Mouse (Mus musculus): ENCODE data around the gene Atg9a. TPM values are rescaled to one million over a fixed set of nuclear protein-coding genes. Genes with fewer than 3 reads are reported as not detected.
"Not testable (repeated sequence)": the region's sequence is repeated elsewhere in the genome, so short reads cannot be mapped to it uniquely, and the experiment has no call there.

Atg9a gene
- total RNA-seq (2014; fragmentation: Nextera tagmentation) (25.4 and 25.5 TPM in 2 replicates), total RNA-seq (2017) (4.8 and 8.0 TPM in 2 replicates)

- peak; percentile 98 for ATAC-seq (replicated peaks; ENCODE audit: low FRiP score, low TSS enrichment, poor library complexity, severe bottlenecking)
These were observed at the start of gene Atg9a, which contains the start of gene Ankzf1 for GRCm38 (mm10) chr1:75191622-75192402. Gene Atg9a (minus strand): TSS chr1:75192196. Gene Ankzf1 (plus strand): TSS chr1:75192151.

- no peak for ATAC-seq (replicated peaks; ENCODE audit: low FRiP score, low TSS enrichment, poor library complexity, severe bottlenecking)
These were observed 47.6 kb upstream of the Atg9a start for GRCm38 (mm10) chr1:75239591-75239990.

GRCm38 (mm10) chr1:75236117-75237050 lies 44.4 kb upstream of the Atg9a start, which contains the start of gene Dnajb2:
Gene Dnajb2 (plus strand): TSS chr1:75236406.
- ATAC-seq (replicated peaks; ENCODE audit: low FRiP score, low TSS enrichment, poor library complexity, severe bottlenecking) = peak; percentile 87

DNA sequence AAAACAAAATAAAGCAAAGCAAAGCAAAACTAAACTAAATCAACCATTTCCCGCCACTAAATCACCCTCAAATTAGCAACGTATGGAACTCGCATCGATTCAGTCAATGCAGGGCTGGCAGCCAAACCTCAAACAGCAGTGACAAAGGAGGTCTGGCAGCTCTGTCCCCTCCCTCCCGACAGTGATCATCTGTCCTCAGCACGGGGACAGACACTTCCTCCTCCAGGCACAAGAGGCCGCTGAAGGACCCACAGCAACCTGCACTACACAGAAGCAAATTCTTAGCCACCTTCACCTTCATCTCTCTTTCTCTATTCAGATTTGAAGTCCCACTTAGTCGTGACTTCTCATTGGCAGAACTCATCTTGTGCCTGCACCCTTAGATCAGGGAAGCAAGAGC lies 42.6 kb upstream of the Atg9a start:
- ATAC-seq (replicated peaks; ENCODE audit: low FRiP score, low TSS enrichment, poor library complexity, severe bottlenecking) = peak; percentile 82

DNA sequence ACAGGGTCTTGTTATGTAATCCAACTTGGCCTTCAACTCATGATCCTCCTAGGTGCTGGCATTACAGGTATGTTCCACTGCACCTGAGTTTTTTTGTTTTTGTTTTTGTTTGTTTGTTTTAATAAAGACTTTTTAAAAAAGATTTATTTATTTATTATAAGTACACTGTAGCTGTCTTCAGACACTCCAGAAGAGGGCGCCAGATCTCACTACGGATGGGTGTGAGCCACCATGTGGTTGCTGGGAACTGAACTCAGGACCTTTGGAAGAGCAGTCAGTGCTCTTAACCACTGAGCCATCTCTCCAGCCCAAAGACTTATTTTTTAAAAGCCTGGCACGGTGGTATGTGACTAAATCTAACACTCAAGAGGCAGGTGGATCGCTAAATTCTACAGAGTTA lies 40.5 kb upstream of the Atg9a start:
- not testable (repeated sequence) for ATAC-seq (replicated peaks; ENCODE audit: low FRiP score, low TSS enrichment, poor library complexity, severe bottlenecking)

DNA sequence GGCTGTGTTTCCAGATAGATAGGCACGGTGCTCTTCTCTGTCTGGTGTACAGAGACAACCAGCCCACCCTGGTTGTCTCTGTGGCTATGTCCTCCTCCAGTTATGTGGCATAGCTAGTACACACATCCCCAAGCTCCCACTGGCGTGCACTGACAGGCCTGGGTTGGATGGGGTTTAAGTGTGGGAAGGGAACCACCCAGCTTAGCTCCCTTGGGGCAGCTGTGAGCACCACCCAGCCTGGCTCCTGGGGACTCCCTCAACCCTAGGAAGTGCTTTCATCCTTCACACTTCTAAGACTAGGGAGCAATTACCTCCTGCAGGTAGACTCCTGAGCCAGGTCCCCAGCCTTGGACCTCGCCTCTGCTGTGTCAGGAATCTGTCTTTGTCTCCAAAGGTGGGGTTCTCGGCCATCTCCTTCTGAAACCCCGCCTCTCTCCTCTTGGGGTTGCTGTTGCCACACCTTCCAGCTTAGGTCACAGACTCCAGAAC lies 39.7 kb upstream of the Atg9a start, which contains the start of gene A630095N17Rik:
A630095N17Rik (minus strand) TSS at position 439 of the 489 bp plus-strand sequence.
- ATAC-seq (replicated peaks; ENCODE audit: low FRiP score, low TSS enrichment, poor library complexity, severe bottlenecking) = no peak

DNA sequence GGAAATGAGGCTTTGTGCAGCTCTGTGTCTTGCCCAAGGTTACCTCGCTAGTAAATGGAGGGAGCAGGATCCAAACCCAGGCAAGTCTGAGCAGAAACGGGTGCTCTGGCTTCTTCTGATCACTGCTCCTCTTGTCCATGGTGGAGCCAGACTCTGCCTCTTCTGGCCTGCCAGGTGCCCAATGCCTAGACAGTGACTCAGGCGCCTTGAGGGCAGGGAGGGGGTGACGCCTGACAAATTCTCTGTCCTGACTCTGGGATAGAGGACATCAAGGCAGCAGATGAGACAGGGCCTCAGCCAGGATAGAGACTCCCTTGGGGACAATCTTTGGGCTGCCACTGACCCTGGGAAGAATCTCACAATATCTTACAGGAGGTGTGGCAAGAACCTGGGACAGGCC lies 39.2 kb upstream of the Atg9a start:
- no peak for ATAC-seq (replicated peaks; ENCODE audit: low FRiP score, low TSS enrichment, poor library complexity, severe bottlenecking)

- ATAC-seq (replicated peaks; ENCODE audit: low FRiP score, low TSS enrichment, poor library complexity, severe bottlenecking) = no peak
These were observed 38.5 kb upstream of the Atg9a start for GRCm38 (mm10) chr1:75230335-75230994.

DNA sequence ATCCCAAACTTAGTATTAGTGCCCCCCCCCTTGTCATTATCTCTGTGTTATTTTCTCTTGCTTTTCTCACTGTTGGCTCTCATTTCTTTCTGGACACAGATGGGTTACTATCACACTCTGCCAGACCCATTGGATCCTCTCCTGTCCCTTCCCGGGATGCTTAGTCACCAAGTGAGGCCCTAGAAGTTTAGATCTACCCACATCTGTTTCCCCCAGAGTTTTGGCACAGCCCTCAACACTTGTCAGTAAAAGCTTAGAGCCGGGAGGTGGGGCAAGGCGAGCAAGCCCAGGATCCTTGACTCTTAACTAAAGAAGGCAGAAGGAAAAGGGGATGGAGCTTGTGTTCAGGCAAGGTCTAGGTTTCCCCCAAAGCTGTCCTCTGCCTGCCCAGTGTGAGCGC lies 37.2 kb upstream of the Atg9a start:
- ATAC-seq (replicated peaks; ENCODE audit: low FRiP score, low TSS enrichment, poor library complexity, severe bottlenecking) = peak; percentile 88

- no peak for ATAC-seq (replicated peaks; ENCODE audit: low FRiP score, low TSS enrichment, poor library complexity, severe bottlenecking)
These were observed 35.7 kb upstream of the Atg9a start for GRCm38 (mm10) chr1:75227653-75228052.

GRCm38 (mm10) chr1:75226138-75226537 lies 34.1 kb upstream of the Atg9a start:
- ATAC-seq (replicated peaks; ENCODE audit: low FRiP score, low TSS enrichment, poor library complexity, severe bottlenecking) = no peak

- no peak for ATAC-seq (replicated peaks; ENCODE audit: low FRiP score, low TSS enrichment, poor library complexity, severe bottlenecking)
These were observed 33.5 kb upstream of the Atg9a start for GRCm38 (mm10) chr1:75225473-75225872.

GRCm38 (mm10) chr1:75223532-75223931 lies 31.5 kb upstream of the Atg9a start:
- ATAC-seq (replicated peaks; ENCODE audit: low FRiP score, low TSS enrichment, poor library complexity, severe bottlenecking) = 0 out of 2 replicates have a peak, but pooled peaks have one; percentile 13

- ATAC-seq (replicated peaks; ENCODE audit: low FRiP score, low TSS enrichment, poor library complexity, severe bottlenecking) = no peak
These were observed 30.9 kb upstream of the Atg9a start for GRCm38 (mm10) chr1:75222926-75223325.

DNA sequence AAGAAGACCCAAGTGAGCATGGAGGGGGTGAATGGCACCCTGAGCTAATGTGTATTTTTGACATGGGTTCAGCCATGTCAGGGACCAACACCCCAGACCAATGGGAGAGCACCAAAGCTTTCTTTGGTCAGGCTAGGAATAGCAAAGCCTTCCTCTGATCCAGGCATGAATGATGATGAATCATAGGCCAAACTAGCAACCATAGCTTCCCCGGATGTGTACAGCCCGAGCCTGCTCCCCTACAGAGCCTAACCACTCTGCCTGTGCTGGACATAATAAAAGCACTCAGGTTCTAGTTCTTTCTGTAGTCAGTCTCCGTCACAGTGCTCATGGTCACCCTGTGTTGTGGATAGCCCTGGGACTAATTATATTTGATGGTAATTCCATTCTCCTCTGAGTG lies 29.5 kb upstream of the Atg9a start:
- ATAC-seq (replicated peaks; ENCODE audit: low FRiP score, low TSS enrichment, poor library complexity, severe bottlenecking) = no peak

DNA sequence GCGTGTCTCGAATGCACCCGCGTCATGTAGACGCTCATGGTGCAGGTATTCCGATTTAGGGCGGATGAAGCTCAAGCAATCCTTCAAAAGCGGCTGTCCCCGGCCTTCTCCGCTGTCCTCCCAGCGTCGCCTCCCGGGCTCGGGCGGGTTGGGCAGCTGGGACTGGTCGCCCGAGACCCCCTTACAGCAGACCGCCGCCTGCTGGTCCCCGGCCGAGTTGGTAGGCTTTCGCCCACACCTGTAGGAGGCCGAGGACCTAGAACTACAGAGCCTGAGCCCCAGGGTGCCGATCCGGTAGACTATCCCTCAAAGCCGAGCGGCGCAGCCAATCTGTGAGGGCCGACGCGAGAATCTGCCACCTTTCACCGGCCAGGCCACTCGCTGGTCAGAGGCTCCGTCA lies 27.5 kb upstream of the Atg9a start, which contains the start of gene Tuba4a:
Tuba4a (minus strand) TSS at position 335 of the 400 bp plus-strand sequence.
- ATAC-seq (replicated peaks; ENCODE audit: low FRiP score, low TSS enrichment, poor library complexity, severe bottlenecking) = peak; percentile 5; the same call in 1 of the 2 replicates

GRCm38 (mm10) chr1:75219078-75219477 lies 27.1 kb upstream of the Atg9a start:
- peak; percentile 80 for ATAC-seq (replicated peaks; ENCODE audit: low FRiP score, low TSS enrichment, poor library complexity, severe bottlenecking)

DNA sequence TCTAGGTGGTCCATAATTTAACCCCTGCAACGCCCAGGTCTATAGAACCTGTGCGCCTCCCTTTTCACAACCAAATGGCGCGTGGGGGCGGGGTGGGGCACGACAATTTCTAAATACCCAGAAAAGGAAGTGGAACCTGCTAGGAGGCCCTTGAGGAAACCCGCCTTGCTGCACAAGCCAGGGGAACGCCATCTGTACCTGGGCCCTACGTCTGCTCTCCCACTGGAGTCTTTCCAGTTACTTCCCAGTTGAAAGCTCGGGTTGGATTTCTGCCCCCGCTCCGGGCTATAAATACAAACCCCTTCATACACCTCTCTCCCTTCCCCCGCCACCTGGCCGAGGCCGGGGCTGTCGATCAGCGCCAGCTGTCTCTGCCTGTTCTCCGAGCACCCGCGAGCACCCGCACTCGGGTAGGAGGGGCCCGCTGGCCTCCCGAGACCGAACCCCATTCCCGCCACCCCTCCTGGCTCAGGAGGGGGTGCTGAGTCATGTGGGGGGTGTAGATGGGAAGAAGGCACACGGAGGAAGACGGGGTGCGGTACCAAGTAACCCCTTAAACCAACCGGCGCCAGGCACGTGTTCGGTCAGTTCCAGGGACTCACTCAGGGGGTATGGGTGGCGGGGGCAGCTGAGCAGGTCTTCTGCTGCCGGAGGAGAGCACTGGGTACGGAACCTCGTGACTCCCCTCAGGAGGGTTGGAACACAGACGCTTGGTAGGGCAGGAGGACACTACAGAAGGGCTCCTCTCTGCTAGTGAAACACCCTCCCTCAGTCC lies 26.4 kb upstream of the Atg9a start:
- ATAC-seq (replicated peaks; ENCODE audit: low FRiP score, low TSS enrichment, poor library complexity, severe bottlenecking) = peak; percentile 39

DNA sequence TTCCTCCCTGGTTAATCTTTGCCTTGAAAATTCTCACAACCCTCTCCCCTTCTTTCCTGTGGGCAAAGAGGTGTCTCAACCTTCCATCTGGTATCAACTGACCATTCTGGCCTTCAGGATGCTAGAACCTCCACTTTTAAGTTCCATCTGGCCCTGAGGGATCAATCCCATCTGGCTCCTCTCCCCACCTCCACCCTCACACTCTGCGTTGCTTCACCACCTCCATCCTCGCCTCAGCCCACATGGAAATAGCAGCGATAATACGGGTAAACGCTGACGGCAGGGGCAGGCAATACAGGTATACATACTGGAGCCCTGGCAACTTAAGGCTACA lies 25.9 kb upstream of the Atg9a start:
- ATAC-seq (replicated peaks; ENCODE audit: low FRiP score, low TSS enrichment, poor library complexity, severe bottlenecking) = no peak

Measured in megakaryocyte-erythroid progenitor cell, adult 5-6 weeks (primary cell).